Mouse (Mus musculus) midbrain, embryonic 16.5 days (tissue): ENCODE measurements around the gene Ntsr1. TPM values are rescaled to one million over a fixed set of nuclear protein-coding genes. Genes with fewer than 3 reads are reported as not detected.

Source experiments
- ATAC-seq: fragments of 200-750 bp; cut with Nextera tagmentation; 2 replicates; pipeline ENCODE4 v1.8.0; 2017; ENCODE audit warnings: moderate TSS enrichment
- H3K27ac ChIP-seq: fragments of 300-500 bp; sonication (generic); 2 replicates; pipeline ENCODE4 v1.5.1; 2014; ENCODE audit warnings: mild to moderate bottlenecking, low read length, mixed read lengths
- H3K27me3 ChIP-seq: fragments of 300-500 bp; sonication (generic); 2 replicates; pipeline ENCODE4 v1.6.1; 2014; ENCODE audit warnings: low read depth, low read length, mixed read lengths; ENCODE audit not compliant: control insufficient read depth, insufficient read depth
- H3K36me3 ChIP-seq: fragments of 300-500 bp; sonication (generic); 2 replicates; pipeline ENCODE4 v1.6.1; 2014; ENCODE audit warnings: mild to moderate bottlenecking, low read length, moderate library complexity, mixed read lengths; ENCODE audit not compliant: control insufficient read depth, insufficient read depth
- H3K4me1 ChIP-seq: fragments of 300-500 bp; sonication (generic); 2 replicates; pipeline ENCODE4 v1.6.1; 2014; ENCODE audit warnings: mild to moderate bottlenecking, low read length, mixed read lengths; ENCODE audit not compliant: control insufficient read depth, insufficient read depth
- H3K4me2 ChIP-seq: fragments of 300-500 bp; sonication (generic); 2 replicates; pipeline ENCODE4 v1.6.1; 2014; ENCODE audit warnings: mild to moderate bottlenecking, low read length, mixed read lengths
- H3K4me3 ChIP-seq: fragments of 300-500 bp; sonication (generic); 2 replicates; pipeline ENCODE4 v1.5.1; 2014; ENCODE audit warnings: low read depth, mild to moderate bottlenecking, low read length, moderate library complexity, mixed read lengths
- H3K9ac ChIP-seq: fragments of 300-500 bp; sonication (generic); 2 replicates; pipeline ENCODE4 v1.6.1; 2014; ENCODE audit warnings: low read depth, low read length, mixed read lengths
- H3K9me3 ChIP-seq: fragments of 300-500 bp; sonication (generic); replicated peaks from 2 replicates; pipeline ENCODE4 v1.6.1; 2014; ENCODE audit warnings: mild to moderate bottlenecking, low read length, mixed read lengths; ENCODE audit not compliant: control insufficient read depth, poor library complexity, severe bottlenecking
- WGBS: fragments of 180-500 bp; shearing (Covaris S2); extraction: QIAGEN DNeasy Blood & Tissue Kit; methylation state at CpG from one replicate; pipeline ENCODE4 v1.1.7; 2014; 5-methylcytosine and 5-hydroxymethylcytosine counted together
- polyA plus RNA-seq: library from polyadenylated mRNA; unstranded; fragments of >200 nt; fragmentation: Nextera tagmentation; extraction: Ambion mirVana; gene quantifications from 2 replicates; pipeline ENCODE4 v1.2.1, GENCODE M21; 2015

Ntsr1 gene
- polyA plus RNA-seq, 1 experiment from 2014 or later: 3.3 TPM

- Histone ChIP-seq H3K4me3 (no peak overlapping the region), H3K4me2 (no peak overlapping the region), H3K9ac (no peak overlapping the region), H3K27ac (no peak overlapping the region), H3K9me3 (no peaks in the 10 kb centered on the region), H3K27me3 (no peaks in the 10 kb centered on the region; the same call in 1 of the 2 replicates), H3K36me3 (no peaks in the 10 kb centered on the region), H3K4me1 (no peaks in the 10 kb centered on the region)
- no peak for ATAC-seq
- 73% methylated on average over 5 of the region's 5 CpGs for WGBS
These were observed 21.9 kb downstream of the Ntsr1 start for GRCm38 (mm10) chr2:180521437-180522221.

DNA sequence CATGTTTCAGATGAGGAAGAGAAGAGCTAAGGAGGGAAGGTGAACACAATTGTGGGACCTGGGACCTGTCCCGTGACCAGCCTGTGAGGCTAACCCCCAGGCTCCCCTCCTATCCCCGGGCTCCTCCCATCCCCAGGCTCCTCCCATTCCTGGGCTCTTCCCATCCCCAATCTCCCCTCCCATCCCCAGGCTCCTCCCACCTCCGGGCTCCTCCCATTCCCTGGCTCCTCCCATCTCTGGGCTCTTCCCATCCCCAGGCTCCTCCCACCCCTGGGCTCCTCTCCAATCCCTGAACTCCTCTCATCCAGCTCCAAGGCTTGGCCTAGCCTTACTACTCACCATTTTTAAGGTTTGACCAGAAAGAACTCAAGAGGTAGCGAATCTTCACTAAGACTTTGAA, 23.0 kb downstream of the Ntsr1 start:
- ATAC-seq: no peak
- Histone ChIP-seq H3K9me3 (no peaks in the 10 kb centered on the region), H3K36me3 (no peaks in the 10 kb centered on the region), H3K9ac (no peak overlapping the region), H3K4me1 (peaks cover 6% of the 10 kb centered on the region; the same call in 1 of the 2 replicates), H3K27me3 (no peaks in the 10 kb centered on the region; the same call in 1 of the 2 replicates), H3K4me3 (no peak overlapping the region), H3K27ac (no peak overlapping the region), H3K4me2 (no peak overlapping the region)
- WGBS: 84% methylated on average over 4 of the region's 4 CpGs

DNA sequence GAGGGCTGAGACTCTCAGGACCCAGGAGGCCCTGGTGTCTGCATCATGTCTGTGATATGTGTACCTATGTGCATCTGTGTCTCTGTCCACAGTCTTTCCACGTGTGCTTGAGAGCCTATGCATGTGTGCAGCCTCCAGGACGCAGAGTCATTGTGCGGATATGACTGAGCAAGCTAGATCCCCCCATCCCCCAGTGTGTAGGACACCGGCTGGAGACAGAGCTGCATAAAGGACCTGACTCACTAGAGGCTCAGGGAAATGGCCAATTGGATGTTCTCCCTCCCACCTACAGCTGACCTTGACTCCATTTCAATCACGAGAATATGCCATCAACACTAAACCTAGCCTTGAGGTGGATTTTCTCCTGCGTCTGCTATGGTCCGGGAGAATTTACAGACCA, 27.7 kb downstream of the Ntsr1 start:
- H3K27ac ChIP-seq: peak overlapping the region; percentile 61
- H3K4me2 ChIP-seq: no peak overlapping the region
- 0 out of 2 replicates have a peak, but pooled peaks have one; percentile 54 for ATAC-seq
- no peaks in the 10 kb centered on the region; the same call in 1 of the 2 replicates for H3K27me3 ChIP-seq
- H3K9me3 ChIP-seq: no peaks in the 10 kb centered on the region
- no peak overlapping the region for H3K9ac ChIP-seq
- no peak overlapping the region for H3K4me3 ChIP-seq
- 53% methylated on average over 7 of the region's 7 CpGs for WGBS
- peaks cover 17% of the 10 kb centered on the region; the same call in 1 of the 2 replicates for H3K4me1 ChIP-seq
- H3K36me3 ChIP-seq: no peaks in the 10 kb centered on the region

DNA sequence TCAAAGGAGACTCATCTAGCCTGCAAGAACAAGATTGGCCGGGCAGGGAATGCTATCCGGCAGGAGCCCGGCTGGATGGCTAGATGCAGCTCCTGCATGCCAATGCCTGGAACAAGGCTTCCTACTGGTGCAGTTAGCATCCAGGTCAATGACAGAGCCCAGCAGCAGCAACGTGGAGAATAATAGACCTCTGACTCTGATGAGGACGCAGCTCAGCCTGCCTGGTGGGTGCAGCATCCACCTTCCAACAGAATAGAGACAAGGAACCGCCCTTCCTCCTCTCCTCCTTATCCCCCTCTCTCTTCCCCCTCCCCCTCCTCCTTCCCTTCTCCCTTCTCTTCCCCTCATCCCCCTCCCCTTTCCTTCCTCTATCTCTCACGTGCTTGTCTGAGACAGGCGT, 28.1 kb downstream of the Ntsr1 start:
- Histone ChIP-seq H3K9ac (no peak overlapping the region), H3K4me2 (no peak overlapping the region), H3K27me3 (no peaks in the 10 kb centered on the region; the same call in 1 of the 2 replicates), H3K4me1 (peaks cover 18% of the 10 kb centered on the region; the same call in 1 of the 2 replicates), H3K4me3 (no peak overlapping the region), H3K9me3 (no peaks in the 10 kb centered on the region), H3K36me3 (no peaks in the 10 kb centered on the region), H3K27ac (peak overlapping the region; percentile 61)
- ATAC-seq: peak; percentile 46; the same call in 1 of the 2 replicates
- 7% methylated on average over 8 of the region's 8 CpGs for WGBS

DNA sequence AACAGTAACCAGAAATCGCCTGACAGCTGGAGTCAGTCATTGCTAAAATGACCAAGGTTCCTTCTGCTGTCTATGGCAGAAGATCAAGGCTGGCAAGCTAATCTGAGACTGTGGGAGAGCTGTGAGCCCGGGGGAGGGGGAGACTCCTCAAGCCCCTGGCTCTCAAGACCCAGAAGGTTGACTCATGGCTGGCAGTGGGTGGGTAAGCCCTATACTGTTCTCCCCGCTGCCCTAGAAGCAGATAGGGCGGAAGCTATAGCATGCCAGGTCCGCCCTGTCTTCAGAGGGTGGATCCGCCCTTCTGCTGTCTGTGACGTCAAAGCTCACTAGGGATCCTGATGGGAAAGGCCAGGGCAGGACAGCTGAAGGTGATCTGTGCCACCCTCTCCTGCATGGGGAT, 30.4 kb downstream of the Ntsr1 start:
- Histone ChIP-seq H3K4me1 (peaks cover 18% of the 10 kb centered on the region; the same call in 1 of the 2 replicates), H3K4me3 (no peak overlapping the region), H3K27me3 (no peaks in the 10 kb centered on the region; the same call in 1 of the 2 replicates), H3K36me3 (no peaks in the 10 kb centered on the region), H3K4me2 (peak overlapping the region; percentile 11; the same call in 1 of the 2 replicates), H3K9ac (no peak overlapping the region), H3K9me3 (no peaks in the 10 kb centered on the region), H3K27ac (no peak overlapping the region)
- no peak for ATAC-seq
- WGBS: 25% methylated on average over 7 of the region's 7 CpGs

DNA sequence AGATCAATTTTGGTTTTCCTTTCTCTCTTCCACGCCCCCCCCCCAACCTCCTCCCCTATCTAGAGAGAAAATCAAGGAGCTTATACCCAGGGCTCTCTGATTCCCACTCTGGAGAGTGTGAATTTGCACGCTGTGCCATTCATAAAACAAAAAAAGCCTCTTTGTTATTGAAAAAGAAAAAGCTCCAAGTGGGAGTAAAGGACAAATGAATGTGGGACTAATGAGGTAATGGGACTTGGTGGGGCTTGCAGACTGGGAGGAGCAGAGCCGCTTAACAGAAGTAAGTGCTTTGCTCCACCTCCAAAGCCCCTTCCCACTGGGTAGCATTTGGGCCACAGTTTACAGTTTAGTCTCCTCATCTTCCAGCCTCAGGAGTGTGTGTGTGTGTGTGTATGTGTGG, 30.8 kb downstream of the Ntsr1 start:
- H3K36me3 ChIP-seq: no peaks in the 10 kb centered on the region
- H3K9me3 ChIP-seq: no peaks in the 10 kb centered on the region
- H3K27me3 ChIP-seq: no peaks in the 10 kb centered on the region; the same call in 1 of the 2 replicates
- WGBS: 8% methylated on average over 3 of the region's 3 CpGs
- no peak overlapping the region for H3K9ac ChIP-seq
- peaks cover 18% of the 10 kb centered on the region; the same call in 1 of the 2 replicates for H3K4me1 ChIP-seq
- no peak overlapping the region; the same call in 1 of the 2 replicates for H3K4me2 ChIP-seq
- H3K4me3 ChIP-seq: no peak overlapping the region
- H3K27ac ChIP-seq: no peak overlapping the region
- no peak for ATAC-seq

DNA sequence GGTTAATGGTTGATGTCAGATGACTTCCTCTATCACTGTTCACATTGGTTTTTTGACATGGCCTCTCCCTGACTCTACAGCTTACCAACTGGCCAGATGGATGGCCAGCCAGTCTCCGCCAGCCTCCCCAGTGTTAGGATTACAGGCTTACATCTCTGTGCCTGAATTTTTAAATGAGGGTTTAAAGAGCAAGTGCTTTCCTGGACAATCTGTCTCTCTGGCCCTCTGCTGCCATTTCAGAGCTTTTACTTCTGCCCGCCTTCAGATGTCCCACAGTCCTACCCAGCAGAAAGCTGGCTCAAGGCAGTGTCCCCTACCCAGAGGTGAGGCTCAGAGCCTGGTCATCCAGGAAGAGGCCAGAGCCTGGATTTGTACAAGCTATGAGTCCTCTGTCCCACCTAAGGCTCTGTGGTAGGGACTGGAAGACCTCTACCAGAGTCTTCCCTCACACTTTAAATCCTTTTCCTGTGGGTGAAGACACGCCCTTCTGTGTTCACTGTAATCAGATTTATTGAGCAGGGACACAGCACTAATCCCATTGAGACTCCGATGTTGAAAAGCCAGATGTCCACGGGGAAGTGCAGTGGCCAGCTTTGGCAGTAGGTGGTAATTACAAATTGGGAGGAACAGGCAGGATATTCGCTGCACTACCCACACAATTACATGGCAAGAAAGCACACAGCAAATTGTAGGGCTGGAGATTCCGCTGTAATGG, 32.1 kb downstream of the Ntsr1 start:
- no peak overlapping the region for H3K4me3 ChIP-seq
- no peak overlapping the region for H3K4me2 ChIP-seq
- H3K27me3 ChIP-seq: no peaks in the 10 kb centered on the region
- no peak for ATAC-seq
- peaks cover 18% of the 10 kb centered on the region; the same call in 1 of the 2 replicates for H3K4me1 ChIP-seq
- H3K9me3 ChIP-seq: no peaks in the 10 kb centered on the region
- H3K27ac ChIP-seq: no peak overlapping the region
- no peak overlapping the region for H3K9ac ChIP-seq
- WGBS: 34% methylated on average over 7 of the region's 7 CpGs
- H3K36me3 ChIP-seq: no peaks in the 10 kb centered on the region

- no peak for ATAC-seq
- H3K4me1 ChIP-seq: peaks cover 15% of the 10 kb centered on the region; the same call in 1 of the 2 replicates
These were observed 32.7 kb downstream of the Ntsr1 start for GRCm38 (mm10) chr2:180532386-180532995.

More at GRCm38 (mm10) chr2:180532386-180532995, 32.7 kb downstream of the Ntsr1 start:
- 29% methylated on average over 6 of the region's 6 CpGs for WGBS
- Histone ChIP-seq H3K9me3 (no peaks in the 10 kb centered on the region), H3K4me2 (no peak overlapping the region), H3K36me3 (no peaks in the 10 kb centered on the region), H3K9ac (no peak overlapping the region), H3K4me3 (no peak overlapping the region), H3K27ac (no peak overlapping the region), H3K27me3 (no peaks in the 10 kb centered on the region)
